Mouse (Mus musculus): ENCODE data around the gene Ntng1. TPM values are rescaled to one million over a fixed set of nuclear protein-coding genes. Genes with fewer than 3 reads are reported as not detected.

The Ntng1 gene
- polyA plus RNA-seq, 1 experiment = 0.07 TPM

DNA sequence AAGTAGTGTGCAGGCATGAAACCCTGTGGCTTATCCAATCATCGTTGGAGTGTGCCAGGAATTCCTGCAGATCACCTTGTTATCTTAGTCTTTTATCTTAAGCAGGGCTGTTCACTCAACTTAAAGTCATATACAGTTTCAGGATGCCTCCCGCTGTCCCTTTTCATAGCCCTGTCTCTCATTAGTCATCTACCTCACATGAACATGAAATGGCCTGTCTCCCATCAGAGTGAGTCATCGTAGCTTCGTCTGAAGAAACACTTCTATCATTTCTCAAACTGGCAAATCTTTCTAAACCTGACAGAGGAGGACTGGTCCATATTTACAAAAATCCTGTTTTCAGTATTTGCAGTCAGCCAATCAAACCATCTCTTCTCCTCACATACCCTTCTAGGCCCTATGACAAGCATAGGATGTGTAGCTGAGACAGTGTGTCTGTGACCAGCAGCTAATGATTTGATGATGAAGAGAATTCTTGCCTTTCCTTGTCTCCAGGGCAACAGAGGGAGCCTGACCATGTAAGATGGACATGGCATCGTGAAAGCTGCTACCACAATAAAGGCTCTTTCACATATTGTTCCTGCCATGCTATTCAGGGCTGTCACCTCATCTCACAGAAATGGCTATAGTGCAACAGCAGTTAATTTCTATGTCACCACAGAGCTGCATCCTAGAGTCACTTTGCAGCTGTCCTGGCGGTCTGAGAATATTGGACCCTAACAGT is 336.4 kb downstream of the Ntng1 start:
- DNase-seq = no peak
- no peak for TF ChIP-seq CTCF (IDR thresholded peaks at IDR 0.05; ENCODE audit: borderline replicate concordance, control insufficient read depth, extremely low read depth, insufficient read depth, low read length, poor library complexity)
- TF ChIP-seq POLR2A (IDR thresholded peaks at IDR 0.05; ENCODE audit: control insufficient read depth, extremely low read depth, insufficient read depth, low read length, poor library complexity) = no peak
- no peaks in the 10 kb centered on the region for H3K36me3 ChIP-seq (ENCODE audit: control insufficient read depth, insufficient read depth, low read length)
- WGBS = 94% methylated on average over 6 of the region's 6 CpGs
- H3K4me1 ChIP-seq (replicated peaks; ENCODE audit: control insufficient read depth, insufficient read depth, low read length) = no peaks in the 10 kb centered on the region
- no peak overlapping the region for H3K4me3 ChIP-seq (ENCODE audit: control insufficient read depth, insufficient read depth, low read length)
- H3K27ac ChIP-seq (ENCODE audit: control insufficient read depth, insufficient read depth, low read length) = no peak overlapping the region
- no peaks in the 10 kb centered on the region for H3K27me3 ChIP-seq (ENCODE audit: control insufficient read depth, insufficient read depth, low read length)

DNA sequence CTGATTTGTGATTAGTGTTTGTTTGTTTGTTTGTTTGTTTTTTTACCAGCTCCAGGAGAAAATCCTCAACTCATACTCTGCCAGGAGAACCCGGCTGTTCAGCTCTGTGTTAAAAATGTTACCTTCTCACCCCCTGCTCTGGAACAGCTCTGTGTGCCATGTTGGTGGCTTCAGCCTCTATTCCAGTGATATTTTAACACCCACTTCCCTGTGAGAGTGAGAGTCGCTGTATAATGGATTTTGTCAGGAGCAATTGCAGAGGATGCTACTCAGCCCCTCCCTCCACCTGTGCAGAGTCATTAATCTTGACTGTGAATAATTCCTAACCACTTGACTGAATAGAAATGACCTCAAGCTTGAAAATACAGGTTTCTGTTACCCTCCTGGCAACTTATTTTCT is 339.7 kb downstream of the Ntng1 start:
- no peak for TF ChIP-seq POLR2A (IDR thresholded peaks at IDR 0.05; ENCODE audit: control insufficient read depth, extremely low read depth, insufficient read depth, low read length, poor library complexity)
- TF ChIP-seq CTCF (IDR thresholded peaks at IDR 0.05; ENCODE audit: borderline replicate concordance, control insufficient read depth, extremely low read depth, insufficient read depth, low read length, poor library complexity) = no peak
- H3K27me3 ChIP-seq (ENCODE audit: control insufficient read depth, insufficient read depth, low read length) = no peaks in the 10 kb centered on the region
- H3K36me3 ChIP-seq (ENCODE audit: control insufficient read depth, insufficient read depth, low read length) = no peaks in the 10 kb centered on the region
- H3K27ac ChIP-seq (ENCODE audit: control insufficient read depth, insufficient read depth, low read length) = no peak overlapping the region
- no peaks in the 10 kb centered on the region for H3K4me1 ChIP-seq (replicated peaks; ENCODE audit: control insufficient read depth, insufficient read depth, low read length)
- 89% methylated on average over 2 of the region's 2 CpGs for WGBS
- no peak overlapping the region for H3K4me3 ChIP-seq (ENCODE audit: control insufficient read depth, insufficient read depth, low read length)
- no peak for DNase-seq

DNA sequence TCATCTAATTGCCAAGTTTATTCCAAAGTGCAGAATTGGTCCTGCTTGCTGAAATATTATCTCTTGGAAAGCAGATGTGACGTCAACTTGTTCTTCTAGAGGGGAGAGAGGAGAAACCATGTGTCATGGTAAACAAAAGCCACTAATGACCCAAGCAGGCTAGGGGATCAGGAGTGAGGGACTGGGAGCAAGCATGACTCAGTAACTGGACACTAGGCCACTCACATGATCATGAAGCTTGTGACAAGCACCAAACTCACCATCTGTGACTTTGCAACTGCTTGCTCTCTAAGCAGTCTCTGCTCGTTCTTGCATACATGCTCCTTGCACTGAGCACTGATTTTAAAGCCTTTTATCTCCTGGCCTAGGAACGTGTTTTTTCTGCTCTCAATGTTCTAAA is 340.2 kb downstream of the Ntng1 start:
- no peaks in the 10 kb centered on the region for H3K27me3 ChIP-seq (ENCODE audit: control insufficient read depth, insufficient read depth, low read length)
- TF ChIP-seq CTCF (IDR thresholded peaks at IDR 0.05; ENCODE audit: borderline replicate concordance, control insufficient read depth, extremely low read depth, insufficient read depth, low read length, poor library complexity) = no peak
- TF ChIP-seq POLR2A (IDR thresholded peaks at IDR 0.05; ENCODE audit: control insufficient read depth, extremely low read depth, insufficient read depth, low read length, poor library complexity) = no peak
- WGBS = 85% methylated on average over 3 of the region's 3 CpGs
- H3K27ac ChIP-seq (ENCODE audit: control insufficient read depth, insufficient read depth, low read length) = no peak overlapping the region
- no peak overlapping the region for H3K4me3 ChIP-seq (ENCODE audit: control insufficient read depth, insufficient read depth, low read length)
- no peaks in the 10 kb centered on the region for H3K36me3 ChIP-seq (ENCODE audit: control insufficient read depth, insufficient read depth, low read length)
- DNase-seq = no peak
- no peaks in the 10 kb centered on the region for H3K4me1 ChIP-seq (replicated peaks; ENCODE audit: control insufficient read depth, insufficient read depth, low read length)

DNA sequence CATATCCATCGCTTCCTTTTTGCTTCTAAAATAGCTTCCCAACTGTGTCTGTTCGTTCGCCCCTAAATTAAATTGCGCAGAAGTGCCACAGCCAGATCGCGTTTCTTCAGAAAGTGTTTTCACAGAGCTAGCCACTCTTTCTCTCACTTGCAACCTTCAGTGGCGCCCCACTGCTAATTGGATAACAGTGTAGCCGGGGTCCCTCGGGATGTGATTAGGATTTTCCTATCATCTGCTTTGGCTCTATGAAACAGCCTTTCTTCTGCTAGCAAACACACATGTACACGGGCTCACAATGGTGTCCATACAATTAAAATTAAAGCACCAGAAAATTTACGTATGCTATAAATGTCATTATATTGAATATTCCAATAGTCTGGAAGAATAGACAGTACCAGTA is 346.5 kb downstream of the Ntng1 start:
- TF ChIP-seq POLR2A (IDR thresholded peaks at IDR 0.05; ENCODE audit: control insufficient read depth, extremely low read depth, insufficient read depth, low read length, poor library complexity) (no peak), CTCF (IDR thresholded peaks at IDR 0.05; ENCODE audit: borderline replicate concordance, control insufficient read depth, extremely low read depth, insufficient read depth, low read length, poor library complexity) (no peak)
- Histone ChIP-seq H3K36me3 (ENCODE audit: control insufficient read depth, insufficient read depth, low read length) (no peaks in the 10 kb centered on the region), H3K4me3 (ENCODE audit: control insufficient read depth, insufficient read depth, low read length) (no peak overlapping the region), H3K27ac (ENCODE audit: control insufficient read depth, insufficient read depth, low read length) (no peak overlapping the region), H3K27me3 (ENCODE audit: control insufficient read depth, insufficient read depth, low read length) (no peaks in the 10 kb centered on the region), H3K4me1 (replicated peaks; ENCODE audit: control insufficient read depth, insufficient read depth, low read length) (no peaks in the 10 kb centered on the region)
- whole genome bisulfite sequencing = 96% methylated on average over 11 of the region's 11 CpGs
- no peak for DNase-seq

DNA sequence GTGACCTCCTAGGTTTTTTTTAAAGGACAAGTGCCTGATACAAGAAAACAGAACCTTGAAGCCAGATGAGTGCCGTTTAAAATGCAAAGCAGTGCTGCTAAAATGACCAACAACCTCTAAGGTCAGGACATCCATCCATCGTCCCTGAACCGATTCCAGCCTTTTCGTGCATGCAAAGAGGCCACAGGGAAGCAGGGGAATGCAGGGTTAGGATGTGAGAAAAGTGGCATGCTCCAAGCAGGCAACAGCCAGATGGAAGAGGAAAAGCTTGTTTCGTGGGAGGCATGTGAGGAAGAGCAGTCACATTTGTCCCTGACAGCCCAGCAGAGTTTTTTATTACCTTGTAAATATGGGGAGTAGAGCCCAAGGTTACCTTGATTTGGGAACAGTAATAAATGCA is 360.6 kb downstream of the Ntng1 start:
- Histone ChIP-seq H3K27ac (ENCODE audit: control insufficient read depth, insufficient read depth, low read length) (no peak overlapping the region), H3K36me3 (ENCODE audit: control insufficient read depth, insufficient read depth, low read length) (no peaks in the 10 kb centered on the region), H3K4me3 (ENCODE audit: control insufficient read depth, insufficient read depth, low read length) (no peak overlapping the region), H3K27me3 (ENCODE audit: control insufficient read depth, insufficient read depth, low read length) (no peaks in the 10 kb centered on the region), H3K4me1 (replicated peaks; ENCODE audit: control insufficient read depth, insufficient read depth, low read length) (0 out of 2 replicates have a peak, but pooled peaks cover 2% of the 10 kb centered on the region)
- WGBS = 86% methylated on average over 5 of the region's 5 CpGs
- no peak for DNase-seq
- TF ChIP-seq POLR2A (IDR thresholded peaks at IDR 0.05; ENCODE audit: control insufficient read depth, extremely low read depth, insufficient read depth, low read length, poor library complexity) (no peak), CTCF (IDR thresholded peaks at IDR 0.05; ENCODE audit: borderline replicate concordance, control insufficient read depth, extremely low read depth, insufficient read depth, low read length, poor library complexity) (no peak)

DNA sequence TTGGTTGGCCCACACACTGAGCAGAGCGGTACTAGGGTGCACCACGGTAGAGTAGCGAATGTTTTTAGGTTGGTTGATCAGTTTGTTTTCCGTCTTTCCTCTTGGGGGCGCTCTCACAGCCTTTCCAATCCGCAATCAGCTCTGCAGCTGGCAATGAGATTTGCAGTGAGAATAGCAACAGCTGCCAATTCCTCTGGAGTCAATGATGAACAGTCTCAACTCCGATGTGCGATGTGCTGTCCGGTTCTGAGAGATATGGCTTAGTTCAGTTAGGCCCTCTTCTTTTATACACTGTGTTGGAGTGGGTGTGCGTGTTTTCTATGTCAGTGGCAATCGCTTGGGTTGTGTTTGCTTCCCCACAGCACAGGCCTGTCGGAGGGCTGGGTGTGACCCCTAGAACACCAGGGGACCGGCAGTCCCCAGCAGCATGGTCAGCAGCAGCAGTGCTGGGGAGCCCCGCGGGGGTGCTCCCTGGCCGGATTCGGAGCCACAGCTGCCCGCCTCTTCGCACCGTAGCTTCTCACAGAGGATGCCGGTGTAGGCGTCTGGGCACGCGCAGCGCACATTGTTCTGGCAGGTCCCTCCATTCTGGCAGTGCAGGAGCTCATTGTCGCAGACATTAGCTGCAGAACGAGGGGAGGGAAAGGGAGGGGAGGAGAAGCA is 361.4 kb downstream of the Ntng1 start:
- 14% methylated on average over 27 of the region's 27 CpGs for WGBS
- Histone ChIP-seq H3K27ac (ENCODE audit: control insufficient read depth, insufficient read depth, low read length) (no peak overlapping the region), H3K27me3 (ENCODE audit: control insufficient read depth, insufficient read depth, low read length) (no peaks in the 10 kb centered on the region), H3K4me1 (replicated peaks; ENCODE audit: control insufficient read depth, insufficient read depth, low read length) (0 out of 2 replicates have a peak, but pooled peaks cover 2% of the 10 kb centered on the region), H3K36me3 (ENCODE audit: control insufficient read depth, insufficient read depth, low read length) (no peaks in the 10 kb centered on the region), H3K4me3 (ENCODE audit: control insufficient read depth, insufficient read depth, low read length) (no peak overlapping the region)
- TF ChIP-seq CTCF (IDR thresholded peaks at IDR 0.05; ENCODE audit: borderline replicate concordance, control insufficient read depth, extremely low read depth, insufficient read depth, low read length, poor library complexity) = no peak
- no peak for TF ChIP-seq POLR2A (IDR thresholded peaks at IDR 0.05; ENCODE audit: control insufficient read depth, extremely low read depth, insufficient read depth, low read length, poor library complexity)
- DNase-seq = peak; percentile 1
